Mouse (Mus musculus) heart, embryonic 10.5 days (tissue): ENCODE measurements around the gene Atad2b. TPM values are rescaled to one million over a fixed set of nuclear protein-coding genes. Genes with fewer than 3 reads are reported as not detected.
A peak's percentile ranks its signal among the peaks of the same experiment; 100 is the strongest.

ENCODE experiments used
- DNase-seq: peaks from one replicate; pipeline ENCODE4 v3.0.0-alpha.2; 2017; ENCODE audit warnings: low spot score
- H3K27ac ChIP-seq: fragments of 300-500 bp; sonication (generic); 2 replicates; pipeline ENCODE4 v1.5.1; 2016; ENCODE audit warnings: mild to moderate bottlenecking
- H3K27me3 ChIP-seq: fragments of 300-500 bp; sonication (generic); 2 replicates; pipeline ENCODE4 v1.6.1; 2016; ENCODE audit warnings: mild to moderate bottlenecking; ENCODE audit not compliant: poor library complexity, insufficient read depth, severe bottlenecking
- H3K36me3 ChIP-seq: fragments of 300-500 bp; sonication (generic); 2 replicates; pipeline ENCODE4 v1.6.1; 2016; ENCODE audit warnings: mild to moderate bottlenecking, moderate library complexity
- H3K4me1 ChIP-seq: fragments of 300-500 bp; sonication (generic); 2 replicates; pipeline ENCODE4 v1.6.1; 2016; ENCODE audit warnings: mild to moderate bottlenecking
- H3K4me3 ChIP-seq: fragments of 300-500 bp; sonication (generic); 2 replicates; pipeline ENCODE4 v1.5.1; 2016; ENCODE audit warnings: mild to moderate bottlenecking, moderate library complexity
- H3K9me3 ChIP-seq: fragments of 300-500 bp; sonication (generic); 2 replicates; pipeline ENCODE4 v1.6.1; 2016; ENCODE audit warnings: mild to moderate bottlenecking, moderate library complexity
- WGBS: fragments of 180-500 bp; shearing (Covaris S2); methylation state at CpG from one replicate; pipeline ENCODE4 v1.1.7; 2016; 5-methylcytosine and 5-hydroxymethylcytosine counted together
- polyA plus RNA-seq: library from polyadenylated mRNA; unstranded; fragments of >200 nt; fragmentation: Nextera tagmentation; extraction: Ambion mirVana; gene quantifications from 2 replicates; pipeline ENCODE4 v1.2.1, GENCODE M21; 2016

Gene Atad2b
- polyA plus RNA-seq = 6.7 and 8.8 TPM in 2 replicates

DNA sequence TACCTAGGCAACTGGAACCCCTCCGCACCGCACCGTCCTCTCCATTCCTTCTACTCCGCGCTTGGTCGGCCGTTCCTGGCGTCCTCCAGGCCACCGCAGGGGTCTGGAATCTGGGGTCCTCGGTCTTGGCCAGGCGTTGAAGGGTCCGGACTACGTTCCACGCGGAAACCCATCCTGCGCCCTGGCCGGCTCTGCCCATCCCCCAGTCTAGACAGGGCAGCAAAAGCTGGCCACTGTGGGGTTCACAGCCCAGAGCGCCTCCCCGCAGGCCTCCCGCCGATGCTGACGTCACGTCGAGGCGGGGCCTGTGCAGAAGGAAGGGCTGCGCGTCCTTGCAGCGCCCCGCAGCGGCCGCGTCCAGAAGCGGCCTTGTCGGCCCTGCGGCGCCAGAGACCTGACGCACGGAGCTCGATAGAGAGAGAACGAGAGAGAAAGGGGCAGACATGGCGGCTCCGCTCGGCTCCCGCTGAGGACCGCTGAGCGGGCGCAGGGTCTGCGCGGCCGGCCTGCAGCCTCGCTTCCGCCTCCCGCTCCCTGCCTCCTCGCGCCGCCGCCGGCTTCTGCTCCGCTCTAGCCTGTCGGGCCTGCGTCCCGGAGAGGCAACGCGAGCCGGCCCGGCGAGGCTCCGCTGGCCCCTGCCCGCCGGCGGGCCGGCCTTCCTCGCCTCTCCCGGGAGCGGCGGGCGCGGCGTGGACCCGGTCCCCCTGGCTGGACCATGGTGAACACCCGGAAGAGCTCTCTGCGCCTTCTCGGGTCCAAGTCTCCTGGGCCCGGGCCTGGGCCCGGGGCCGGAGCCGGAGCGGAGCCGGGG is at the start of gene Atad2b:
Atad2b (plus strand) TSS at position 360 of the 811 bp plus-strand sequence.
- whole genome bisulfite sequencing = under 1% methylated on average over 86 of the region's 89 CpGs
- DNase-seq = peak; percentile 97
- H3K4me1 ChIP-seq = no peaks in the 10 kb centered on the region; the same call in 1 of the 2 replicates

GRCm38 (mm10) chr12:4868924-4869323 is 48.2 kb upstream of the Atad2b start:
- no peaks in the 10 kb centered on the region for H3K9me3 ChIP-seq
- 81% methylated on average over 8 of the region's 8 CpGs for WGBS
- no peak overlapping the region for H3K4me3 ChIP-seq
- H3K27me3 ChIP-seq = no peaks in the 10 kb centered on the region; the same call in 1 of the 2 replicates
- DNase-seq = no peak
- H3K4me1 ChIP-seq = peaks cover 36% of the 10 kb centered on the region
- H3K27ac ChIP-seq = no peak overlapping the region
- no peaks in the 10 kb centered on the region for H3K36me3 ChIP-seq

More for the DNA sequence above, at the start of gene Atad2b:
- Histone ChIP-seq H3K9me3 (no peaks in the 10 kb centered on the region), H3K27ac (peak within 1 kb of the TSS; percentile 100), H3K27me3 (no peaks in the 10 kb centered on the region), H3K36me3 (no peaks in the 10 kb centered on the region), H3K4me3 (peak within 1 kb of the TSS; percentile 85)

- no peaks in the 10 kb centered on the region for H3K27me3 ChIP-seq
- H3K36me3 ChIP-seq = no peaks in the 10 kb centered on the region
- peaks cover 32% of the 10 kb centered on the region for H3K4me1 ChIP-seq
- 90% methylated on average over 5 of the region's 5 CpGs for WGBS
- H3K27ac ChIP-seq = no peak overlapping the region
- H3K4me3 ChIP-seq = no peak overlapping the region
- no peaks in the 10 kb centered on the region for H3K9me3 ChIP-seq
- DNase-seq = no peak
These were observed 45.9 kb upstream of the Atad2b start for GRCm38 (mm10) chr12:4871260-4871659.

GRCm38 (mm10) chr12:4872273-4872672 is 44.9 kb upstream of the Atad2b start:
- peak overlapping the region; percentile 72; the same call in 1 of the 2 replicates for H3K27ac ChIP-seq
- DNase-seq = no peak
- no peaks in the 10 kb centered on the region for H3K36me3 ChIP-seq
- H3K4me3 ChIP-seq = no peak overlapping the region
- no peaks in the 10 kb centered on the region for H3K9me3 ChIP-seq
- peaks cover 32% of the 10 kb centered on the region for H3K4me1 ChIP-seq
- WGBS = 44% methylated on average over 4 of the region's 4 CpGs
- H3K27me3 ChIP-seq = no peaks in the 10 kb centered on the region

GRCm38 (mm10) chr12:4872983-4873477 is 44.1 kb upstream of the Atad2b start:
- Histone ChIP-seq H3K9me3 (no peaks in the 10 kb centered on the region), H3K27me3 (no peaks in the 10 kb centered on the region), H3K36me3 (no peaks in the 10 kb centered on the region), H3K27ac (peak overlapping the region; percentile 72), H3K4me3 (peak overlapping the region; percentile 59; the same call in 1 of the 2 replicates), H3K4me1 (peaks cover 32% of the 10 kb centered on the region)
- no peak for DNase-seq
- 42% methylated on average over 5 of the region's 5 CpGs for WGBS

GRCm38 (mm10) chr12:4873531-4873930 is 43.6 kb upstream of the Atad2b start:
- H3K27me3 ChIP-seq = no peaks in the 10 kb centered on the region
- H3K4me1 ChIP-seq = peaks cover 32% of the 10 kb centered on the region
- peak overlapping the region; percentile 59 for H3K4me3 ChIP-seq
- no peak for DNase-seq
- H3K27ac ChIP-seq = peak overlapping the region; percentile 72
- H3K9me3 ChIP-seq = no peaks in the 10 kb centered on the region
- 63% methylated on average over 6 of the region's 6 CpGs for WGBS
- peaks cover 4% of the 10 kb centered on the region; the same call in 1 of the 2 replicates for H3K36me3 ChIP-seq

DNA sequence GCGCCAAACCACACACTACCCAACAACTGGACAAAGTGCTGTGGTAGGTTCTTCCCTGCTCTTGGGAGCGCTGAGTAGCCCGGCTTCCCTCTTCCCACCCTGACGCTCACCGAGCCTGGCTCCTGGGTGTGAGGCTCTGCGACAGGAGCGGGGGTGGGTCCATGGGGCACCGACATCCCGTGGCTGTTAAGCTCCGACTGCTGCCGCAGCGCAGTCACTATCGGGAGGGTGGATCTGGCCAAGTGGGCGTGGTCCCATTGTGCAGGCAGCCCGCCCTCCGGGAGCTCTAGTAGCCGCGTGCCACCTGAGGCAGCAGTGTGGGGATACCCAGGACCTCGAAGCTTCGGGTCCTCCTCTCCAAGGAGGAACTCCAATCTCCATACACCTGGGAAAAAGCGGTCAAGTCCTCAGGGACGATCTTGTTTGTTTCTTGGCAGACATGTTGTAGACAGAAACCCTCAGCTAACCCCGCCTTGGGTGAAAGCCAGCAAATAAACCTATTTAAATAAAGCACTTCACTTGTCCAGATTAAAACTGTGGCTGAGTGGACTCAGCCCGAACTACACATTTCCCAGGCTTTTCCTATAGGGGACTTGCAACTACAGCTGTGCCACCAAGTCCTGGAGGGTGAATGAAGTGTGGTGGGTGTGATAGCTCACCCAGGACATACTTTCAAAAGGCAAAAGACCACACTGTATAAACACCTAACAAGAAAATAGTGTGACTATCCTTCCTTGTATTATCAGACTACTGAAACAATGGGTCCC is 42.8 kb upstream of the Atad2b start, which contains the start of gene Mfsd2b:
Mfsd2b (minus strand) TSS at position 199 of the 767 bp plus-strand sequence.
- no peaks in the 10 kb centered on the region for H3K27me3 ChIP-seq
- DNase-seq = peak; percentile 94
- peaks cover 24% of the 10 kb centered on the region for H3K4me1 ChIP-seq
- H3K36me3 ChIP-seq = peaks cover 12% of the 10 kb centered on the region
- H3K4me3 ChIP-seq = peak within 1 kb of the TSS; percentile 59
- H3K9me3 ChIP-seq = no peaks in the 10 kb centered on the region
- peak within 1 kb of the TSS; percentile 72 for H3K27ac ChIP-seq
- 4% methylated on average over 24 of the region's 24 CpGs for WGBS

DNA sequence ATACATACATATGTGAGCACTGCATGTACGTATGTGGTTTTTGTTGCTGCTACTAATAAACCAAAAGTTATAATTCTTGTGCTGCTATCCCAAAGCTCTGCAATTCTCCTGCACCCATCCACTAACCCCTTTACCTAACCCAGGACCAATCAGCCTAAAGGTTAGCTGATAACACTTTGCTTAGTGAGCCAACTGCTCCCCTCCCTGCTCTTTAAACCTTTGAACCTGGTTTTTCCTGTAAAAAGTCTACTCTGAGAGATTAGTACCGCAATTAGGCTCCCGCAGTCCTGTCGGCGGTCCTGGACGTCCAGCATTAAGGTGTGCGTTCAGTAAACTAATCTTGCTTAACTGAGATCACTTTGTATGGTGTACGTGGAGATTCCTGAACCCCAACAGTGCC is 41.5 kb upstream of the Atad2b start:
- DNase-seq = no peak
- no peaks in the 10 kb centered on the region for H3K9me3 ChIP-seq
- 85% methylated on average over 8 of the region's 8 CpGs for WGBS

DNA sequence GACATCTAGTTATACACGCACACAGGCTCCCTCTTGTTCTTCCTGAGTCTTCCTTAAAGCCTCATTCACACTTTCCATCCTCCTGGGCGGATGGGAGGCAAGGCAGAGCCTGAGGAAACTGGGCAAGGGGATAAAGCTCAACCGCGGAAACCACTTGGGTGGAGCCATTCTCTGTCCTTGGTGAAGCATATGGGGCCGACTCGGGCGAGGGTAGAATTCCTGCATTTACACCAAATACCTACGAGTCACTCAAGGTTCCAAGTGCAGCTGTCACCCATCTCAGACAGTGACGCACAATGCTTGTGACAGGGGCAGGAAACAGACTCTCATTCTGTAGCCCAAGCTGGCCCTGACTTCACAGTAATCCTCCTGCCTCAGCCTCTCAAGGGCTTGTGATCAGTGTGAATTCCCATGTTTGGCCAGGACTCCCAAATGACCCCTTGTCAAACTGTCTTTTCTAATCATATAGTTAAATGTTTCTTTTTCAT is 38.8 kb upstream of the Atad2b start:
- H3K27me3 ChIP-seq = no peaks in the 10 kb centered on the region
- H3K27ac ChIP-seq = no peak overlapping the region
- no peaks in the 10 kb centered on the region for H3K9me3 ChIP-seq
- DNase-seq = no peak
- H3K36me3 ChIP-seq = peaks cover 37% of the 10 kb centered on the region
- 66% methylated on average over 9 of the region's 9 CpGs for WGBS
- H3K4me3 ChIP-seq = no peak overlapping the region
- peaks cover 13% of the 10 kb centered on the region for H3K4me1 ChIP-seq

More for the DNA sequence above, 41.5 kb upstream of the Atad2b start:
- Histone ChIP-seq H3K4me1 (peaks cover 21% of the 10 kb centered on the region), H3K36me3 (peaks cover 22% of the 10 kb centered on the region), H3K27ac (no peak overlapping the region), H3K27me3 (no peaks in the 10 kb centered on the region), H3K4me3 (no peak overlapping the region)

GRCm38 (mm10) chr12:4879048-4879447 is 38.1 kb upstream of the Atad2b start:
- Histone ChIP-seq H3K36me3 (peaks cover 40% of the 10 kb centered on the region), H3K4me3 (no peak overlapping the region), H3K9me3 (no peaks in the 10 kb centered on the region), H3K27me3 (no peaks in the 10 kb centered on the region), H3K4me1 (peaks cover 6% of the 10 kb centered on the region), H3K27ac (no peak overlapping the region)
- DNase-seq = no peak
- WGBS = 90% methylated on average over 5 of the region's 5 CpGs

DNA sequence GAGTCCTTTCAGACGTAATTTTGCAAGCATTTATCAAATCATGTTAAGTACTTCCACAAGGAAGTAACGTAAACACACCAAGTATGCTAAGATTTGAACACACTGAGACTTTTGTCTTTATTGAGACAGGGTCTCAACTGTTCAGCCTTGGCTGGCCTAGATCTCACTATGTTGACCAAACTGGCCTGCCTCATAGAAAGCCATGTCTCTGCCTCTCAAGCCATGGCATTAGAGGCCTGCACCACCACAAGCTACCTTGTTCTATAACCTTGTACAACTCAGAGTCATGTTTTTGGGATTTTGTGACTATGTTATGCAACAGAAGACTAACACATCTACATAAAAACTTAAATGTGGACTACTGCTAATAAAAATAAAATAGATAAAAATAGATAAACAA is 35.1 kb upstream of the Atad2b start:
- H3K9me3 ChIP-seq = no peaks in the 10 kb centered on the region
- no peak overlapping the region for H3K4me3 ChIP-seq
- DNase-seq = no peak
- no peaks in the 10 kb centered on the region for H3K27me3 ChIP-seq
- no peaks in the 10 kb centered on the region for H3K4me1 ChIP-seq
- H3K27ac ChIP-seq = no peak overlapping the region
- H3K36me3 ChIP-seq = peaks cover 46% of the 10 kb centered on the region
- WGBS = 81% methylated on average over 2 of the region's 2 CpGs

DNA sequence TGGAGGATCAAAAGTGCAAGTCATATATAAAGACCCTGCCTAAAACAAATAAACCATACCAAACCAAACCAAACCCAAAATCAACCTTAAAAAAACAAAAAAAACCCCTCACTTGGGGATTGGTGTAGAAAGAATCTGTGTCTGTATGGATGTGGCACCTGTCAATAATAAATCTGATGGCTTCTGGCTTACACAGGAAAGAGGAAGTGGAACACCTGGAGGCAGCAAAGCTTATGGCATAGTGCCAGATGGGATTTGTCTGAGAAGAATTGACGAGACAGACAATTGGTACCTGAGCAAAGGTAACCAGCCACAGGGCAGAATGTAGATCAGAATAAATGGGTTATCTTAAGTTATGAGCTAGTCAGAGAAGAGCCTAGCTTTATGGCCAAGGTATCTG is 32.1 kb upstream of the Atad2b start:
- H3K27me3 ChIP-seq = no peaks in the 10 kb centered on the region
- H3K27ac ChIP-seq = no peak overlapping the region
- H3K4me1 ChIP-seq = peaks cover 9% of the 10 kb centered on the region; the same call in 1 of the 2 replicates
- H3K4me3 ChIP-seq = no peak overlapping the region
- peaks cover 27% of the 10 kb centered on the region for H3K36me3 ChIP-seq
- 80% methylated on average over 1 of the region's 1 CpGs for WGBS
- no peak for DNase-seq
- no peaks in the 10 kb centered on the region for H3K9me3 ChIP-seq
